Mouse (Mus musculus) MEL (cell line): ENCODE results near the gene Ank2. TPM values are rescaled to one million over a fixed set of nuclear protein-coding genes. Genes with fewer than 3 reads are reported as not detected.

Experiments used
- DNase-seq: peaks from one replicate; pipeline ENCODE4 v3.0.0; 2011; ENCODE audit warnings: low read depth, low spot score
- H3K27ac ChIP-seq: 2 replicates; pipeline ENCODE4 v1.5.1; 2012; ENCODE audit warnings: low read depth, mild to moderate bottlenecking, control low read depth, low read length, moderate library complexity; ENCODE audit not compliant: control insufficient read depth
- H3K27me3 ChIP-seq, 2 experiments: fragments of 150-350 bp in 1 of 2; sonication (generic) in 1 of 2; 2 replicates each; pipeline ENCODE4 v1.6.1; 2012; ENCODE audit warnings: low read length in 2 of 2, mild to moderate bottlenecking in 2 of 2, improper control_type of control experiment in 1 of 2, moderate library complexity in 1 of 2; ENCODE audit not compliant: insufficient read depth in 2 of 2, control insufficient read depth in 1 of 2
- H3K36me3 ChIP-seq, 2 experiments: 2 replicates each; pipeline ENCODE4 v1.6.1; 2012 to 2014; ENCODE audit warnings: low read length in 2 of 2, improper control_type of control experiment in 1 of 2, inconsistent platforms in 1 of 2, mild to moderate bottlenecking in 1 of 2; ENCODE audit not compliant: insufficient read depth in 2 of 2, control insufficient read depth in 1 of 2
- H3K4me1 ChIP-seq, 2 experiments: fragments of 150-350 bp in 1 of 2; sonication (generic) in 1 of 2; 2 replicates each; pipeline ENCODE4 v1.6.1; 2012; ENCODE audit warnings: low read length in 2 of 2, improper control_type of control experiment in 1 of 2, mild to moderate bottlenecking in 1 of 2; ENCODE audit not compliant: insufficient read depth in 2 of 2, control insufficient read depth in 1 of 2
- H3K4me3 ChIP-seq, 2 experiments: fragments of 150-350 bp in 1 of 2; sonication (generic) in 1 of 2; 2 replicates each; pipeline ENCODE4 v1.5.1; 2012; ENCODE audit warnings: low read depth in 2 of 2, low read length in 2 of 2, mild to moderate bottlenecking in 2 of 2, moderate library complexity in 2 of 2, control low read depth in 1 of 2, improper control_type of control experiment in 1 of 2; ENCODE audit not compliant: control insufficient read depth in 1 of 2, insufficient read depth in 1 of 2
- H3K79me2 ChIP-seq: 2 replicates; pipeline ENCODE4 v1.6.1; 2012; ENCODE audit warnings: mild to moderate bottlenecking, low read length, moderate library complexity; ENCODE audit not compliant: control insufficient read depth, poor library complexity, insufficient read depth
- H3K9ac ChIP-seq: 2 replicates; pipeline ENCODE4 v1.6.1; 2012; ENCODE audit warnings: low read depth, mild to moderate bottlenecking, control low read depth, low read length, moderate library complexity; ENCODE audit not compliant: control insufficient read depth, poor library complexity, severe bottlenecking
- H3K9me3 ChIP-seq: fragments of 150-350 bp; sonication (generic); replicated peaks from 2 replicates; pipeline ENCODE4 v1.6.1; 2012; ENCODE audit warnings: mild to moderate bottlenecking, low read length, improper control_type of control experiment, moderate library complexity; ENCODE audit not compliant: insufficient read depth
- BHLHE40 ChIP-seq: IDR thresholded peaks from 2 replicates; pipeline ENCODE4 v1.6.1; 2012; ENCODE audit warnings: low read depth, mild to moderate bottlenecking, inconsistent platforms, low read length, improper control_type of control experiment, borderline replicate concordance
- CHD1 ChIP-seq: IDR thresholded peaks from 2 replicates; pipeline ENCODE4 v1.6.1; 2012; ENCODE audit warnings: low read depth, mild to moderate bottlenecking, inconsistent platforms, low read length, improper control_type of control experiment
- CHD2 ChIP-seq: IDR thresholded peaks from 2 replicates; pipeline ENCODE4 v1.6.1; 2011; ENCODE audit warnings: low read length, improper control_type of control experiment
- CTCF ChIP-seq, 3 experiments: IDR thresholded peaks in 2 of 3; conservative IDR thresholded peaks in 1 of 3; 2 replicates each; pipeline ENCODE4 v1.5.1; 2011 to 2012; ENCODE audit warnings: low read length in 3 of 3, low read depth in 2 of 3, mild to moderate bottlenecking in 2 of 3, improper control_type of control experiment in 1 of 3, inconsistent platforms in 1 of 3, mixed read lengths in 1 of 3, moderate library complexity in 1 of 3; ENCODE audit not compliant: control insufficient read depth in 1 of 3, insufficient read depth in 1 of 3, poor library complexity in 1 of 3, severe bottlenecking in 1 of 3
- E2F4 ChIP-seq: IDR thresholded peaks from 2 replicates; pipeline ENCODE4 v1.6.1; 2011; ENCODE audit warnings: low read depth, low read length, improper control_type of control experiment, borderline replicate concordance
- EP300 ChIP-seq, 2 experiments: IDR thresholded peaks; 2 replicates each; pipeline ENCODE4 v1.6.1; 2011; ENCODE audit warnings: improper control_type of control experiment in 2 of 2, low read length in 2 of 2, low read depth in 1 of 2, mild to moderate bottlenecking in 1 of 2
- GABPA ChIP-seq: IDR thresholded peaks from 2 replicates; pipeline ENCODE4 v1.6.1; 2012; ENCODE audit warnings: low read depth, mild to moderate bottlenecking, inconsistent platforms, low read length, improper control_type of control experiment, moderate library complexity
- JUND ChIP-seq: IDR thresholded peaks from 2 replicates; pipeline ENCODE4 v1.6.1; 2011; ENCODE audit warnings: low read depth, mild to moderate bottlenecking, improper control_type of control experiment, low read length
- MAX ChIP-seq: IDR thresholded peaks from 2 replicates; pipeline ENCODE4 v1.6.1; 2011; ENCODE audit warnings: low read length, improper control_type of control experiment
- MYC ChIP-seq: IDR thresholded peaks from 2 replicates; pipeline ENCODE4 v1.6.1; 2011; ENCODE audit warnings: low read depth, mild to moderate bottlenecking, low read length, improper control_type of control experiment, moderate library complexity
- POLR2AphosphoS2 ChIP-seq: IDR thresholded peaks from 2 replicates; pipeline ENCODE4 v1.6.1; 2011; ENCODE audit warnings: low read length, improper control_type of control experiment
- RAD21 ChIP-seq: IDR thresholded peaks from 2 replicates; pipeline ENCODE4 v1.6.1; 2011; ENCODE audit warnings: mild to moderate bottlenecking, low read depth, low read length, improper control_type of control experiment
- RCOR1 ChIP-seq: IDR thresholded peaks from 2 replicates; pipeline ENCODE4 v1.6.1; 2012; ENCODE audit warnings: low read depth, mild to moderate bottlenecking, inconsistent platforms, low read length, improper control_type of control experiment
- SMC3 ChIP-seq: IDR thresholded peaks from 2 replicates; pipeline ENCODE4 v1.6.1; 2011; ENCODE audit warnings: low read depth, low read length, improper control_type of control experiment
- TBP ChIP-seq: IDR thresholded peaks from 2 replicates; pipeline ENCODE4 v1.8.0; 2011; ENCODE audit warnings: low read depth, low read length, improper control_type of control experiment
- UBTF ChIP-seq: IDR thresholded peaks from 2 replicates; pipeline ENCODE4 v1.6.1; 2012; ENCODE audit warnings: low read depth, mild to moderate bottlenecking, inconsistent platforms, low read length, improper control_type of control experiment, moderate library complexity, borderline replicate concordance; ENCODE audit not compliant: insufficient read depth
- USF1 ChIP-seq: IDR thresholded peaks from 2 replicates; pipeline ENCODE4 v1.6.1; 2014; ENCODE audit warnings: low read depth, mild to moderate bottlenecking, inconsistent platforms, low read length, improper control_type of control experiment, moderate library complexity
- USF2 ChIP-seq, 2 experiments: IDR thresholded peaks; 2 replicates each; pipeline ENCODE4 v1.6.1; 2011 to 2012; ENCODE audit warnings: improper control_type of control experiment in 2 of 2, low read length in 2 of 2, borderline replicate concordance in 1 of 2, inconsistent platforms in 1 of 2, low read depth in 1 of 2, mild to moderate bottlenecking in 1 of 2; ENCODE audit not compliant: insufficient read depth in 1 of 2
- ZKSCAN1 ChIP-seq: IDR thresholded peaks from 2 replicates; pipeline ENCODE4 v1.6.1; 2012; ENCODE audit warnings: low read depth, mild to moderate bottlenecking, inconsistent platforms, low read length, improper control_type of control experiment, moderate library complexity
- ZNF384 ChIP-seq: IDR thresholded peaks from 2 replicates; pipeline ENCODE4 v1.6.1; 2012; ENCODE audit warnings: low read depth, mild to moderate bottlenecking, inconsistent platforms, low read length, improper control_type of control experiment
- polyA plus RNA-seq, 2 experiments: library from polyadenylated mRNA; stranded (reverse) in 1 of 2; unstranded in 1 of 2; fragments of >175 nt in 1 of 2; fragments of >200 nt in 1 of 2; gene quantifications; 2 replicates each; pipeline versions ENCODE4 v1.2.1 to v1.2.4; 2012; ENCODE audit warnings: low replicate concordance in 2 of 2, low read depth in 1 of 2; ENCODE audit not compliant: insufficient read length in 2 of 2, insufficient read depth in 1 of 2, missing spikeins in 1 of 2
- total RNA-seq: library from RNA; depleted of rRNA; stranded (reverse); fragments of 300-350 nt; gene quantifications from 2 replicates; pipeline ENCODE4 v1.2.3, GENCODE M21; 2012

The Ank2 gene
- total and polyA plus RNA-seq, 3 experiments: 2.7 to 4.5 TPM; not detected in 1

GRCm38 (mm10) chr3:127446173-127446572 lies 53.0 kb downstream of the Ank2 start (continued):
- TF ChIP-seq POLR2AphosphoS2 (no peak), JUND (no peak), USF2 (IDR thresholded peaks at IDR 0.05; ENCODE audit: borderline replicate concordance in 1 of 2, insufficient read depth in 1 of 2, low read depth in 1 of 2, low read length in 2 of 2) (no peak), BHLHE40 (no peak), ZNF384 (0 out of 2 replicates have a peak, but pooled peaks have one; percentile 25), E2F4 (no peak), MYC (no peak), CHD1 (no peak), UBTF (no peak), RCOR1 (no peak)
- TF ChIP-seq, all 39 proteins: peak for 5

- H3K27me3 ChIP-seq: no peaks in the 10 kb centered on the region
- TF ChIP-seq CHD2: no peak
- TF ChIP-seq BHLHE40: no peak
- TF ChIP-seq TBP: no peak
- no peak for TF ChIP-seq CTCF (IDR thresholded peaks at IDR 0.05 in 2 of 3, conservative IDR thresholded peaks at IDR 0.05 in 1 of 3; ENCODE audit: control insufficient read depth in 1 of 3, insufficient read depth in 1 of 3, low read depth in 2 of 3, low read length in 3 of 3, poor library complexity in 1 of 3, severe bottlenecking in 1 of 3)
- no peak for TF ChIP-seq MAX
- TF ChIP-seq USF2 (IDR thresholded peaks at IDR 0.05; ENCODE audit: borderline replicate concordance in 1 of 2, insufficient read depth in 1 of 2, low read depth in 1 of 2, low read length in 2 of 2): no peak
- no peak for TF ChIP-seq EP300 (IDR thresholded peaks at IDR 0.05; ENCODE audit: low read depth in 1 of 2, low read length in 2 of 2)
- no peak for TF ChIP-seq JUND
- no peak for TF ChIP-seq USF1
- no peak for TF ChIP-seq SMC3
- TF ChIP-seq RAD21: no peak
- TF ChIP-seq E2F4: no peak
- TF ChIP-seq ZKSCAN1: no peak
- no peak for TF ChIP-seq GABPA
- DNase-seq: no peak
- H3K79me2 ChIP-seq: no peaks in the 10 kb centered on the region
- no peaks in the 10 kb centered on the region for H3K4me1 ChIP-seq
- no peaks in the 10 kb centered on the region for H3K36me3 ChIP-seq
- H3K4me3 ChIP-seq: no peak overlapping the region
- H3K9me3 ChIP-seq: no peaks in the 10 kb centered on the region
- no peak overlapping the region for H3K9ac ChIP-seq
- H3K27ac ChIP-seq: no peak overlapping the region
Measured at GRCm38 (mm10) chr3:127433291-127433690, 65.9 kb downstream of the Ank2 start.
